Mouse (Mus musculus) testis, adult 2 months (tissue): ENCODE data around the gene Zmynd10.

Experiments used
- CTCF ChIP-seq: fragments of 200-500 bp; IDR thresholded peaks from 2 replicates; pipeline ENCODE4 v1.5.1; 2012; ENCODE audit warnings: low read depth, mild to moderate bottlenecking, inconsistent platforms, low read length, moderate library complexity; ENCODE audit not compliant: control insufficient read depth, insufficient read depth, insufficient replicate concordance
- POLR2A ChIP-seq: fragments of 200-500 bp; IDR thresholded peaks from 2 replicates; pipeline ENCODE4 v1.6.1; 2012; ENCODE audit warnings: low read depth, mild to moderate bottlenecking, inconsistent platforms, low read length, moderate library complexity; ENCODE audit not compliant: control insufficient read depth

DNA sequence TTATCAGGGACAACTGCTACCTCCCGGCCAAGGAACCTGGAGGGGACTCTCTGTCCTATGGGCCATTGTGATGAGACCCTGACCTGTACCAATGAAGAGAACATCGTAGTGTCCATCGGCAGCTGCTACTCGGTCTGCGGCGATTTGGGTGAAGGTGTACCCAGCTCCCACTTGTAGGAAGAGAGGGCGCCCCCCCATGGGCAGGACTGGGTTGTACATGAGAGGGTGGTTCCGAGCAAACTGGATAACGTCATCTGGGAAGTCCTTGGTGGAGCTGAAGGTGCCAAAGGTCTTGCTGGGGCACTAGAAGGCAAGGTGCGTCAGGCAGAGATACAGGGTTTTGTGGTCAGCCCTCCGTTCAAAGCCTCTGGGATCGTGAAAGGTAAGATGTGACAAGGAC, 53.6 kb downstream of the Zmynd10 start:
- peak; percentile 22; the same call in 1 of the 2 replicates for TF ChIP-seq CTCF
- no peak for TF ChIP-seq POLR2A
